Mouse (Mus musculus) G1E (cell line): ENCODE measurements around the gene Rsbn1l.

Source experiments
- CTCF ChIP-seq: IDR thresholded peaks from 2 replicates; pipeline ENCODE4 v1.5.1; 2012; ENCODE audit warnings: low read depth, low read length, inconsistent platforms, mixed read lengths
- GATA1 ChIP-seq: IDR thresholded peaks from 2 replicates; pipeline ENCODE4 v1.6.1; 2012; ENCODE audit warnings: borderline replicate concordance, low read length, inconsistent platforms, mixed read lengths
- GATA2 ChIP-seq: IDR thresholded peaks from 2 replicates; pipeline ENCODE4 v1.6.1; 2012; ENCODE audit warnings: low read depth, low read length, inconsistent platforms, borderline replicate concordance
- POLR2AphosphoS5 ChIP-seq: IDR thresholded peaks from 2 replicates; pipeline ENCODE4 v1.6.1; 2012; ENCODE audit warnings: low read depth, low read length, inconsistent platforms; ENCODE audit not compliant: insufficient replicate concordance
- TAL1 ChIP-seq: conservative IDR thresholded peaks from 2 replicates; pipeline ENCODE4 v1.6.1; 2012; ENCODE audit warnings: low read depth, low read length, inconsistent platforms, mixed read lengths

- TF ChIP-seq POLR2AphosphoS5 (no peak), CTCF (no peak), GATA1 (no peak), TAL1 (no peak), GATA2 (no peak)
Measured at GRCm38 (mm10) chr5:20973069-20973468, 16.9 kb upstream of the Rsbn1l start.
